Mouse (Mus musculus): ENCODE data around the gene Map1b.

Gene Map1b

DNA sequence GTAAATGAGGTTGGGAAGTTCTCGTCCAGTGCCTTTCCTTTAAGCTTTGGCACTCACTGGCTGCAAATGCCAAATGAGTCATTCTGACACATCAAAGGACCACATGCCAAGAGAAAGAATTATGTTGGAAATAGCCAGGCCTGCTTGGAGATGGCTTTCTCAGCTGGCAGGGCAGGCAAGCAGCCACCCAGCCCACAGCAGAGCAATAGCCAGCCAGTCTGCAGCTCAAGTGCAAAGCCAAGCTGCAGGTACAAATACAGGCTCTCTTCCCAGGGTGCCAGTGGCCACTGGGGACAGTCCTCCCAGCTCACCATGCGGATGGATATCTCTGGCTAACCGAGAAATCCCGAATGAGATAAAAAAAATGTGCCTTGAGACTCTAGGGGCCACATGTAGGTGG is 12.1 kb upstream of the Map1b start:
- peak in 1 of 2 experiments; percentile 12 for DNase-seq (ENCODE audit: low spot score in 2 of 2)

DNA sequence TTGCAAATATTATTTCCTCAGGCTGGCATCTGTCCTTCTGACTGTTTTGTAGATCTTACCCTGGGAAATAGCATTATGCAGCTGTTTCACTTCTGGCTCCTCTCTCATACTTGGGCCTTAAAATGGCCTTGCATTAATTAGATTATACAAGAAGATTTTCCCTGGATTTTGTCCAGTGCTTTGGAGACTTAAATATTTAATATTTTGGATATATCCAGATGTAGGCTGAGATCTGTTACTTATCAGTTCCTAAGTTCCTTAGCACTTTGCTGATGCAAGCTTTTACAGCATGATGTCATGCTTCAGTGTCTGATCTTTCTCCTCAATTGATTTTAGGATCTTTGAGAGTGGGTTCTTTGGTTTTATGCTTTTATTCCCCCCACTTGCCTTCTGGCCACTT is 11.6 kb upstream of the Map1b start:
- DNase-seq (ENCODE audit: low spot score in 2 of 2): no peak

DNA sequence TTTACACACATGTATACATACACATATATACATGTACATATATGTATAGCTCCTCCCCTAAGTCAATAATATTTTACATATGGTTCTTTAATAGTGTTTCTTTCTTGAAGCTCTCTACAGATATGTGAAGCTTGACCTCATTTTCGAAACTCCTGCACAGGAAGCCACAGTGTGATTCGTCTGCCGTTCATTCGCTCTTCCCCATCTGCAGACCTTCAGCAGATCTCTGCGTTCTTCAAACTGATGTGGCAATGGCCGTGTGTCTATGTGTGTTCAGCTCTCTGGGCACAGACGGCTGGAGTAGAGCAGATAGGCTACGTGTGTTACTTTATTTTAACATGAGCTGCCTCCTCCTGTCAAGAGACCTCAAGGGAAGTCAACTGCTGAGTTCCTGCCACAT is 9.2 kb upstream of the Map1b start:
- no peak for DNase-seq (ENCODE audit: low spot score in 2 of 2)

DNA sequence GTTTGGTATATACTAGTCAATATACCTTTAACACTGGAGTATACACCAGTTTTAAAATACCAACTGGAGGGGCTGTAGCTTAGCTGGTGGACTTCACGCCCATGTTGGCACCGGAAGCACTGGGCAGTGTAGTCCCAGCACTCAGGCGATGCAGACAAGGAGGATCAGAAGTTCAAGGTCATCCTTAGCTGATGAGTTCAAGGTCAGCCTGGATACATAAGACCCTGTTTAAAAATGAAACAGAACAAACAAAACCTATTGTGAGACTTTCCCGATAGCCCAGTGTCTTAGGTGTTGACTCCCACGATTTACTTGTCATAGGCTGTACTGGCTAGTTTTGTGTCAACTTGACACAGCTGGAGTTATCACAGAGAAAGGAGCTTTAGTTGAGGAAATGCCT is 1.5 kb upstream of the Map1b start:
- no peak for DNase-seq (ENCODE audit: low spot score in 2 of 2)

DNA sequence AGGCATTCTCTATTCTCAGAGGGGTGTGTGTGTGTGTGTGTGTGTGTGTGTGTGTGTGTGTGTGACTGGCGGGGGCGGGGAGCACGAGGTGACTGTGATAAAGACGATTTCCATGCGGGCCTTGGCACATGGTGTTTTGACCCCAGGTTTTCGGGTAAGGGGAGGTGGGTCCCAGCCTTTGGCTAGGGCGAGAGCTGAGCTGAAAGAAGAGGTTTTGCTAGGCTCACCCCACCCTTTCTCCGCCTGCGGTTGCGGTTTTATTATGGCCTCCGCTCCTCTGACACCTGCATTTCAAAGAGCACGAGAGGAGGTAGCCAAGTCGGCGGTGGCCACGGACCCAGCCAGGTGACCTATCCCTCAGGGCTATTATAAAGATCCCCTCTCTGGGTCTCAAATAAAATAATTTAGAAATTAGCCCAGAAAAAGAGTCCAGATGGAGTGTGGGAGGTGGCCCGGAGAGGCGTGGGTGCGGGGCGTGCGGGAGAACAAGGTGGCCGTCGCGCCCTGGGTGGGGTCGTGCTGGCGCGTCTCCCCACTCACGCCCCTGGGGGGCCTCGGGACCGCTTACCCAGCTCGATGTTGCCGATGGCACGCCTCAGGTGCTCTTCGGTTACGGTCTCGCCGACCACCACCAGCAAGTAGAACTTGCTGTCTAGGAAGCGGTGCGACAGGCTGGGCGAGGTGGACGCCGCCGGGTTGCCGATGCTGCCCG is 448 bp downstream of the Map1b start:
- no peak for DNase-seq (ENCODE audit: low spot score in 2 of 2)

GRCm38 (mm10) chr13:99514917-99515591 is 1.3 kb downstream of the Map1b start:
- peak; percentile 62 to 70 for DNase-seq (ENCODE audit: low spot score in 2 of 2)

GRCm38 (mm10) chr13:99513990-99514389 is 2.4 kb downstream of the Map1b start:
- DNase-seq (ENCODE audit: low spot score in 2 of 2): no peak

GRCm38 (mm10) chr13:99513138-99513537 is 3.2 kb downstream of the Map1b start:
- peak; percentile 26 to 52 for DNase-seq (ENCODE audit: low spot score in 2 of 2)

GRCm38 (mm10) chr13:99509896-99510295 is 6.4 kb downstream of the Map1b start:
- no peak for DNase-seq (ENCODE audit: low spot score in 2 of 2)

- no peak for DNase-seq (ENCODE audit: low spot score in 2 of 2)
These were observed 9.8 kb downstream of the Map1b start for GRCm38 (mm10) chr13:99506580-99506962.

- DNase-seq (ENCODE audit: low spot score in 2 of 2): no peak
These were observed 10.3 kb downstream of the Map1b start for GRCm38 (mm10) chr13:99505826-99506579.

GRCm38 (mm10) chr13:99503370-99503979 is 12.9 kb downstream of the Map1b start:
- DNase-seq (ENCODE audit: low spot score in 2 of 2): no peak

DNA sequence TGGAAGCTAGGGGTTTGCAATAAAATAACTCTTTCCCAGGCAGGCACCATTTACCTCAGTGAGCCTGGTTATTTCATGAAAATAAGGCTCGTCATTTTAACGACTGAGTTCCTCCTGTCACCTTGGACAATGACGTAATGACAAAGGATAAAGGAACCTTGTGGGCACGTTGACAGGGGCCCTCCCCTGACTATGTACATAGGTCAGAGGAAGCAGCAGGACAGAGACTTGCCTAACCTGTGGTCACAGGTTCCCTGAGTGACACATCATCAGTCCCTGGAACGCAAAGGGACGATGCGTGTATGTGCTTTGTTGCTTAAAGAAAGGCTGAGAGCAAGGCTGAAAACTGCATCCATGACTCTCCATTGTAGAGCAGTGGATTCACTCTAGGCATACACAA is 13.4 kb downstream of the Map1b start:
- no peak for DNase-seq (ENCODE audit: low spot score in 2 of 2)

DNA sequence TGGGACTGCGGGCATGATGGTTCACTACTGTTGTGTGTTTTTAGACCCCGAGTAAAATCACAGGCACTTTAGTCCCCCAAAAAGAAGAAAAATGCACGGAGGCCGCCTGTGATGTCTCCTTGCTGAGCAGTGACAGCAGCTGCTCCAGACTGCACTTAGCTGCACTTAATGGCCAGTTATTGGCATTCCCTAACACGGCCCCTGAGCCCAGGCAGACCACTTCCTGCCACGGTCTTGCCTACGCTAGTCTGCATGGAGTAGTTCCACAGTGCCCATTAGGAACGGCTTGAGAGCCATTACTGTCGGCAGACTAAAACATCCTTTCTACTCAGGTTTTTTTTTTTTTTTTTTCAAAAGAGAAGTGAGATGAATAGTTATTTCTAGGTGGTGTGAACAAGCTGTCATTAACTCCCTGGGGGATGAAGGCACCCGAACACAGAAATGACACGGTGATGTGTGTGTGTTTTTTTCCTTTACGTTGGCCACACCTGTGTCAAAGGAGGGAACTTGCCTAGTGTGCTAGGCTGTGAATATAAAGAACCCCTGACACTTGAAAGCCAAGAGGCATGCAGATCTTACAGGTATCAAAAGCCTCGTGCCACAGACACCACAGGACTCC is 14.1 kb downstream of the Map1b start:
- DNase-seq (ENCODE audit: low spot score in 2 of 2): no peak

- DNase-seq (ENCODE audit: low spot score in 2 of 2): no peak
These were observed 14.9 kb downstream of the Map1b start for GRCm38 (mm10) chr13:99501393-99501792.

- no peak for DNase-seq (ENCODE audit: low spot score in 2 of 2)
These were observed 15.7 kb downstream of the Map1b start for GRCm38 (mm10) chr13:99500609-99501008.

DNA sequence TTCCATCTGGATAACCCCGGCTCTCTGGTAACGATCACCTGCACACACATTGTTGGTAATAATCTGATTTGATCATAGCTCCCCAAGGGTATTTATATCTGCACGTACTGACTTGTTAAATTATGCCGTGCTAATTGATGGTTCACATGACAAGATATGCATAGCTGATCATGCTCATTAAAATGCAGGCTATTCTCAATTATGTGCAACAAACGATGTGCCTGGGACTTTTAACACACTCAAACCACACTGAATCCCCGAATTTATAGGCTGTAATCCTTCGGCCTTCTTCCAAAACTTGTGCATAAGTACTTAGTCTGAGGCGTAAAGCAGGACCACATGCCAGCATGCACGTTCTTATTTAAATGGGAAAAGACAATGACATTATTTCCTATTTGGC is 16.6 kb downstream of the Map1b start:
- no peak for DNase-seq (ENCODE audit: low spot score in 2 of 2)

DNA sequence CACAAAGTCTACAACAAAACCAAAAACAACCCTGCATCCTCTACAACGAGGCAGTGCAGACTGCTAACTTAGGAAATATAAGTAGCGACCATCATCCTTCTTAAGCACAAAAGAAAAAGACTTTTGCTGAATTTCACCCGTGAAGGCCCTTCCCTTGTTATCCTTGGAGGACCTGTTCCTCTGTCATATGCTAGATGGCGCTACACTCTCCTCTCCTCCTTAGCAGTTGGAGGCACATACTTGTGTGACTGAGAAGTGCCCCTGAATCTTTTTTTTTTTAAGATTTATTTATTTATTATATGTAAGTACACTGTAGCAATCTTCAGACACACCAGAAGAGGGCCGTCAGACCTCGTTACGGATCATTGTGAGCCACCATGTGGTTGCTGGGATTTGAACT is 20.2 kb downstream of the Map1b start:
- no peak for DNase-seq (ENCODE audit: low spot score in 2 of 2)

GRCm38 (mm10) chr13:99494416-99494815 is 21.9 kb downstream of the Map1b start:
- no peak for DNase-seq (ENCODE audit: low spot score in 2 of 2)

GRCm38 (mm10) chr13:99493304-99493904 is 22.9 kb downstream of the Map1b start:
- no peak for DNase-seq (ENCODE audit: low spot score in 2 of 2)

- DNase-seq (ENCODE audit: low spot score in 2 of 2): no peak
These were observed 23.6 kb downstream of the Map1b start for GRCm38 (mm10) chr13:99492619-99493303.
